In genomic region chr6:119330506-119330905, GRCm38 (mm10) we compare ENCODE assay signal across 8 mouse cellular contexts. TPM values are rescaled to one million over a fixed set of nuclear protein-coding genes. Genes with fewer than 3 reads are reported as not detected.
DNase-seq lines count a peak whose midpoint lies in the region; ATAC-seq lines count a peak whose summit lies in the region.

Lrtm2 (minus strand) TSS chr6:119330766.

- H3K27me3 ChIP-seq in kidney, embryonic 15.5 days, result peaks cover 67% of the 10 kb centered on the region
- peaks cover 42% of the 10 kb centered on the region for H3K27me3 ChIP-seq in hindbrain, embryonic 13.5 days

- no peak for ATAC-seq in kidney, embryonic 15.5 days (replicated peaks; ENCODE audit: low FRiP score)
- peak; percentile 25 for ATAC-seq in hindbrain, embryonic 13.5 days (ENCODE audit: low FRiP score)
- ATAC-seq in megakaryocyte progenitor cell, adult 5-6 weeks (replicated peaks; ENCODE audit: poor library complexity), result no peak

- H3K4me1 ChIP-seq in kidney, embryonic 15.5 days, result peaks cover 62% of the 10 kb centered on the region
- peaks cover 58% of the 10 kb centered on the region for H3K4me1 ChIP-seq in hindbrain, embryonic 13.5 days (replicated peaks)

- H3K9ac ChIP-seq in kidney, embryonic 15.5 days, result no peak within 1 kb of the TSS
- H3K9ac ChIP-seq in hindbrain, embryonic 13.5 days, result peak within 1 kb of the TSS; percentile 79

- peak within 1 kb of the TSS; percentile 64 for H3K4me2 ChIP-seq in kidney, embryonic 15.5 days
- peak within 1 kb of the TSS; percentile 79 for H3K4me2 ChIP-seq in hindbrain, embryonic 13.5 days

- H3K36me3 ChIP-seq in kidney, embryonic 15.5 days, result no peaks in the 10 kb centered on the region
- H3K36me3 ChIP-seq in hindbrain, embryonic 13.5 days, result no peaks in the 10 kb centered on the region

- DNase-seq in kidney, adult 11 months, result no peak
- DNase-seq in cerebellum, postnatal 25 days, result peak; percentile 63 to 72
- DNase-seq in left cerebral cortex, postnatal 4 days, result peak; percentile 64
- DNase-seq in retina, embryonic 14.5 days (ENCODE audit: low spot score), result peak; percentile 76
- DNase-seq in adrenal gland, postnatal 4 days (ENCODE audit: low spot score in 2 of 2), result no peak

- peak within 1 kb of the TSS; percentile 41 for H3K4me3 ChIP-seq in kidney, embryonic 15.5 days (replicated peaks)
- H3K4me3 ChIP-seq in hindbrain, embryonic 13.5 days, result peak within 1 kb of the TSS; percentile 55

- intact Hi-C loops in left cerebral cortex, postnatal 4 days (cut with DNase I), result no loop called here

- WGBS in kidney, embryonic 15.5 days, result under 1% methylated on average over 30 of the region's 31 CpGs
- WGBS in hindbrain, embryonic 13.5 days, result 1% methylated on average over 23 of the region's 31 CpGs

- H3K27ac ChIP-seq in kidney, embryonic 15.5 days, result no peak within 1 kb of the TSS
- peak within 1 kb of the TSS; percentile 49 for H3K27ac ChIP-seq in hindbrain, embryonic 13.5 days

- no peaks in the 10 kb centered on the region for H3K9me3 ChIP-seq in kidney, embryonic 15.5 days (replicated peaks)
- H3K9me3 ChIP-seq in hindbrain, embryonic 13.5 days, result no peaks in the 10 kb centered on the region

RNA-seq across cellular contexts. Expression of gene Lrtm2, which starts in this region (rescaled TPM):
- polyA plus RNA-seq in kidney, embryonic 15.5 days (2015; fragmentation: Nextera tagmentation; extraction: Ambion mirVana), result 0.14 and 0.26 TPM in 2 replicates
- 5.0 and 5.1 TPM in 2 replicates for polyA plus RNA-seq in hindbrain, embryonic 13.5 days (2015; fragmentation: Nextera tagmentation; extraction: Ambion mirVana)
- total RNA-seq in left cerebral cortex, postnatal 4 days (2021), result 10 to 100 TPM; 21.5 to 22.5 TPM
- 0.24 and 0.44 TPM in 2 replicates for total RNA-seq in megakaryocyte progenitor cell, adult 5-6 weeks (2015)
- total RNA-seq in megakaryocyte progenitor cell, adult 5-6 weeks (2017), result 0.03 and 0.08 TPM in 2 replicates
- under 1 TPM; 0.25 to 0.87 TPM for total RNA-seq in adrenal gland, postnatal 4 days (2021)

Comparison
In these comparisons a context has a peak if more than half of its experiments do, and no peak if none do; other contexts are left out.
1. RNA of gene Lrtm2 (total RNA-seq): 21.5 to 22.5 TPM in left cerebral cortex, postnatal 4 days; 0.25 to 0.87 TPM in adrenal gland, postnatal 4 days and 0.03 to 0.44 TPM in megakaryocyte progenitor cell, adult 5-6 weeks; every median in the first group is over 10 times any median in the second.
2. DNase-seq: peak in cerebellum, postnatal 25 days (2 of 2), left cerebral cortex, postnatal 4 days (single experiment) and retina, embryonic 14.5 days (single experiment); none in kidney, adult 11 months (single experiment) and adrenal gland, postnatal 4 days (0 of 2).